Mouse (Mus musculus): ENCODE measurements at regions not wholly inside any gene's neighbourhood (a gene's known extent, or its start where the extent isn't known, plus 50 kb on each side); places are given as distances from the start of the nearest gene placed in this dataset.

GRCm38 (mm10) chr6:138232403-138232802 is 92.3 kb downstream of the Mgst1 start:
- no peak overlapping the region for H3K27ac ChIP-seq (ENCODE audit: insufficient read depth, low read depth)
- H3K4me1 ChIP-seq (ENCODE audit: control insufficient read depth in 1 of 2, insufficient read depth in 2 of 2) = no peaks in the 10 kb centered on the region
- TF ChIP-seq RAD21 (IDR thresholded peaks at IDR 0.05; ENCODE audit: low read depth, low read length) (no peak), RCOR1 (conservative IDR thresholded peaks at IDR 0.05; ENCODE audit: low read depth, low read length) (no peak), NELFE (IDR thresholded peaks at IDR 0.05; ENCODE audit: low read depth, low read length) (no peak), POLR2AphosphoS2 (IDR thresholded peaks at IDR 0.05; ENCODE audit: low read depth, low read length) (no peak)
- no peak overlapping the region for H3K4me3 ChIP-seq (replicated peaks in 1 of 3; ENCODE audit: low read depth in 2 of 3, low read length in 2 of 3, poor library complexity in 1 of 3)
- no peak overlapping the region for H3K9ac ChIP-seq (ENCODE audit: insufficient read depth, low read depth)
- no peak overlapping the region for H3K4me2 ChIP-seq (ENCODE audit: insufficient read depth, low read depth, poor library complexity, severe bottlenecking)
- peaks cover 38% of the 10 kb centered on the region for H3K9me3 ChIP-seq (replicated peaks; ENCODE audit: low read length)
- H3K36me3 ChIP-seq (replicated peaks in 1 of 2; ENCODE audit: control insufficient read depth in 1 of 2, insufficient read depth in 1 of 2, low read length in 1 of 2) = no peaks in the 10 kb centered on the region
- H3K79me2 ChIP-seq (replicated peaks; ENCODE audit: control insufficient read depth, extremely low read depth, insufficient read depth, poor library complexity, severe bottlenecking) = no peaks in the 10 kb centered on the region
- no peaks in the 10 kb centered on the region for H3K27me3 ChIP-seq (replicated peaks)
- in situ Hi-C loops (cut with MboI; ENCODE audit: low pct_ligation_motif_present, low pct_unique_long_range_greater_than_20kb, low sequenced_read_pairs) (no loop called here), dilution Hi-C loops (cut with MboI; ENCODE audit: extremely low pct_ligation_motif_present, extremely low pct_unique_long_range_greater_than_20kb, low sequenced_read_pairs) (no loop called here)
- DNase-seq (ENCODE audit: extremely low read depth) = no peak

GRCm38 (mm10) chr6:138242837-138243236 is 102.7 kb downstream of the Mgst1 start:
- Histone ChIP-seq H3K4me1 (ENCODE audit: control insufficient read depth in 1 of 2, insufficient read depth in 2 of 2) (no peaks in the 10 kb centered on the region), H3K9ac (ENCODE audit: insufficient read depth, low read depth) (no peak overlapping the region), H3K79me2 (replicated peaks; ENCODE audit: control insufficient read depth, extremely low read depth, insufficient read depth, poor library complexity, severe bottlenecking) (no peaks in the 10 kb centered on the region), H3K27ac (ENCODE audit: insufficient read depth, low read depth) (no peak overlapping the region), H3K9me3 (replicated peaks; ENCODE audit: low read length) (peaks cover 47% of the 10 kb centered on the region), H3K4me3 (replicated peaks in 1 of 3; ENCODE audit: low read depth in 2 of 3, low read length in 2 of 3, poor library complexity in 1 of 3) (no peak overlapping the region), H3K4me2 (ENCODE audit: insufficient read depth, low read depth, poor library complexity, severe bottlenecking) (no peak overlapping the region), H3K36me3 (replicated peaks in 1 of 2; ENCODE audit: control insufficient read depth in 1 of 2, insufficient read depth in 1 of 2, low read length in 1 of 2) (no peaks in the 10 kb centered on the region), H3K27me3 (replicated peaks) (no peaks in the 10 kb centered on the region)
- no peak for DNase-seq (ENCODE audit: extremely low read depth)
- dilution Hi-C loops (cut with MboI; ENCODE audit: extremely low pct_ligation_motif_present, extremely low pct_unique_long_range_greater_than_20kb, low sequenced_read_pairs) = no loop called here
- in situ Hi-C loops (cut with MboI; ENCODE audit: low pct_ligation_motif_present, low pct_unique_long_range_greater_than_20kb, low sequenced_read_pairs) = no loop called here
- no peak for TF ChIP-seq GABPA (IDR thresholded peaks at IDR 0.05; ENCODE audit: insufficient replicate concordance, low read depth, low read length)
- no peak for TF ChIP-seq ZNF384 (IDR thresholded peaks at IDR 0.05; ENCODE audit: low read depth, low read length)
- TF ChIP-seq PAX5 (IDR thresholded peaks at IDR 0.05; ENCODE audit: low read length) = no peak
- TF ChIP-seq CHD2 (IDR thresholded peaks at IDR 0.05; ENCODE audit: low read length) = no peak
- no peak for TF ChIP-seq POLR2A (IDR thresholded peaks at IDR 0.05; ENCODE audit: low read depth, low read length)
- no peak for TF ChIP-seq ETS1 (conservative IDR thresholded peaks at IDR 0.05; ENCODE audit: low read depth, low read length)
- TF ChIP-seq MYC (IDR thresholded peaks at IDR 0.05; ENCODE audit: low read depth, low read length) = no peak

- H3K4me2 ChIP-seq (ENCODE audit: insufficient read depth, low read depth, poor library complexity, severe bottlenecking) = no peak overlapping the region
- H3K4me3 ChIP-seq (replicated peaks in 1 of 3; ENCODE audit: low read depth in 2 of 3, low read length in 2 of 3, poor library complexity in 1 of 3) = no peak overlapping the region
- H3K36me3 ChIP-seq (replicated peaks in 1 of 2; ENCODE audit: control insufficient read depth in 1 of 2, insufficient read depth in 1 of 2, low read length in 1 of 2) = no peaks in the 10 kb centered on the region
- H3K9me3 ChIP-seq (replicated peaks; ENCODE audit: low read length) = peaks cover 62% of the 10 kb centered on the region
- no peaks in the 10 kb centered on the region for H3K27me3 ChIP-seq (replicated peaks)
- dilution Hi-C loops (cut with MboI; ENCODE audit: extremely low pct_ligation_motif_present, extremely low pct_unique_long_range_greater_than_20kb, low sequenced_read_pairs) (no loop called here), in situ Hi-C loops (cut with MboI; ENCODE audit: low pct_ligation_motif_present, low pct_unique_long_range_greater_than_20kb, low sequenced_read_pairs) (no loop called here)
- TF ChIP-seq E2F4 (IDR thresholded peaks at IDR 0.05; ENCODE audit: insufficient replicate concordance, low read depth, low read length) (no peak), CHD1 (IDR thresholded peaks at IDR 0.05; ENCODE audit: low read depth, low read length) (no peak), KAT2A (IDR thresholded peaks at IDR 0.05; ENCODE audit: insufficient replicate concordance, low read length) (no peak), EP300 (IDR thresholded peaks at IDR 0.05; ENCODE audit: low read length) (no peak), MEF2A (IDR thresholded peaks at IDR 0.05; ENCODE audit: borderline replicate concordance, low read depth, low read length) (no peak), CTCF (conservative IDR thresholded peaks at IDR 0.05 in 1 of 2, IDR thresholded peaks at IDR 0.05 in 1 of 2; ENCODE audit: low read depth in 2 of 2, low read length in 2 of 2) (no peak), JUN (IDR thresholded peaks at IDR 0.05; ENCODE audit: insufficient read depth, low read depth, low read length) (no peak), MYC (IDR thresholded peaks at IDR 0.05; ENCODE audit: low read depth, low read length) (no peak), MAFK (IDR thresholded peaks at IDR 0.05; ENCODE audit: insufficient replicate concordance, low read length) (no peak), TBP (conservative IDR thresholded peaks at IDR 0.05; ENCODE audit: low read depth, low read length) (no peak), TCF12 (IDR thresholded peaks at IDR 0.05; ENCODE audit: low read depth, low read length) (no peak), PAX5 (IDR thresholded peaks at IDR 0.05; ENCODE audit: low read length) (no peak), NELFE (IDR thresholded peaks at IDR 0.05; ENCODE audit: low read depth, low read length) (no peak), IRF4 (IDR thresholded peaks at IDR 0.05; ENCODE audit: low read depth, low read length) (no peak)
- H3K27ac ChIP-seq (ENCODE audit: insufficient read depth, low read depth) = no peak overlapping the region
- H3K9ac ChIP-seq (ENCODE audit: insufficient read depth, low read depth) = no peak overlapping the region
- H3K4me1 ChIP-seq (ENCODE audit: control insufficient read depth in 1 of 2, insufficient read depth in 2 of 2) = no peaks in the 10 kb centered on the region
- no peak for DNase-seq (ENCODE audit: extremely low read depth)
- no peaks in the 10 kb centered on the region for H3K79me2 ChIP-seq (replicated peaks; ENCODE audit: control insufficient read depth, extremely low read depth, insufficient read depth, poor library complexity, severe bottlenecking)
Measured at GRCm38 (mm10) chr6:138266668-138267067, 126.6 kb downstream of the Mgst1 start.
